Mouse (Mus musculus) heart, adult 18-20 months (tissue): ENCODE measurements around the gene Cdc25b. TPM values are rescaled to one million over a fixed set of nuclear protein-coding genes. Genes with fewer than 3 reads are reported as not detected.
A peak's percentile ranks its signal among the peaks of the same experiment; 100 is the strongest.

Experiments used
- DNase-seq, 2 experiments: peaks; one replicate each; pipeline ENCODE4 v3.0.0; 2021 to 2022; ENCODE audit warnings: mixed read lengths in 1 of 2
- long read RNA-seq, 2 experiments: library from polyadenylated mRNA; stranded (forward); transcript quantifications; one replicate each; pipeline ENCODE4 v2.0.0; 2021
- total RNA-seq, 2 experiments: library from RNA; stranded (reverse); gene quantifications; 2 replicates each; pipeline ENCODE4 v1.2.3; 2021

The Cdc25b gene
- 1 to 10 TPM; 2.9 to 5.9 TPM for total RNA-seq
- long read RNA-seq, experiment 1, partial matches to known transcripts, result 0 of 3 reads
- long read RNA-seq, experiment 1, other reads (novel, unspliced or antisense), result 2 of 3 reads
- long read RNA-seq, experiment 2, result 0 reads

DNA sequence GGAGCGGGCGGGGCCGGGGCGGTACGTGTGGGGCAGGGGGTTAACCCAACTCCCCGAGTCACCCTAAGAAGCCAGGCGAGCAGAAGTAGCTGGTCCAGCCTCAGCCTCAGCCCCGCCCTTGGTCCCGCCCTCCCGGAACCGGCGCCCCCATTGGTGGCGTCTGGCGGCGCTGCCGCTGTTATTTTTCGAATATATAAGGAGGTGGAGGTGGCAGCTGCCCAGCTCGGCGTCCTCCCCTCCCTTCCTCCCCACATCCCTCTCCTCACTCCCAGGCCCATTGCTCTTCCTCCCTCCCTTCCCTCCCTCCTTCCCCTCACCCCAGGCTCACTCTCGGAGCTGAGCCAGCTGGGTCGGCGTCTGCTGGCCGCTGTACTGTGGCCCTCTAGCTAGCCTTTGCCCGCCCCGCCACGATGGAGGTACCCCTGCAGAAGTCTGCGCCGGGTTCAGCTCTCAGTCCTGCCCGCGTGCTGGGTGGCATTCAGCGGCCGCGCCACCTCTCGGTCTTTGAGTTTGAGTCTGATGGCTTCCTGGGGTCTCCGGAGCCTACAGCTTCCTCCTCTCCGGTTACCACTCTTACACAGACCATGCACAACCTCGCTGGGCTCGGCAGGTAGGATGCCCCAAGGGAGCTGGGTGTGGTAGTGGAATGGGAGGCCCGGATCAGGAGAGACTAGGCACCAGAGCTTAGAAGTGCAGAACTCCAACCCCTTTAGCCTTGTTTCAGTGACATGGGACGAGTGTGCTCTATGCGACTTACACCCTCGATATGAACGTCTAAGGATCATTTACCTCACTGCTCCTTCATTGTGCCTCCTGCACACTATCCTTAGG lies at the start of gene Cdc25b, which contains the start of gene Spef1:
Gene Cdc25b (plus strand): TSS at position 179 of the 831 bp plus-strand sequence.
Gene Spef1 (minus strand): TSS at position 512 of the 831 bp plus-strand sequence.
- peak; percentile 91 for DNase-seq

GRCm38 (mm10) chr2:131138296-131138695 lies 48.5 kb upstream of the Cdc25b start:
- DNase-seq, result peak in 1 of 2 experiments; percentile 4

- DNase-seq, result no peak
Measured at GRCm38 (mm10) chr2:131138760-131139159, 48.0 kb upstream of the Cdc25b start.

DNA sequence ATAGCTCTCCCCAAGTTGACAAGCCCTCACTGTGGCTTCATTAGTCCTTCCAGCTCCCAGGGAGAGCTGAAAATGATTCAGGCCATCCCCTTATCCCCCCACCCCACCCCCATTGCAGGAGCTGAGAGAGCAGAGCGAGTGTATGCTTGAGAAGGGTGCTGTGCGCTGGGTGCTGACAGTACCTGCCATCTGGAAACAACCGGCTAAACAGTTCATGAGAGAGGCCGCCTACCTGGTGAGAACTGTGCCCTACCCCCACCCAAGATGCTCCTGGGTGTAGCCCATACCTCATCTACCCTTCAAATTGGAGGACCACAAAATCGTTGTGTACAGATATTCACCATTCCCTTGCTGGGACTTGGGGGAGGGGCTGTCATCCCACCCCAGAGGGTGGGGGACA lies 47.5 kb upstream of the Cdc25b start:
- peak in 1 of 2 experiments; percentile 7 for DNase-seq

DNA sequence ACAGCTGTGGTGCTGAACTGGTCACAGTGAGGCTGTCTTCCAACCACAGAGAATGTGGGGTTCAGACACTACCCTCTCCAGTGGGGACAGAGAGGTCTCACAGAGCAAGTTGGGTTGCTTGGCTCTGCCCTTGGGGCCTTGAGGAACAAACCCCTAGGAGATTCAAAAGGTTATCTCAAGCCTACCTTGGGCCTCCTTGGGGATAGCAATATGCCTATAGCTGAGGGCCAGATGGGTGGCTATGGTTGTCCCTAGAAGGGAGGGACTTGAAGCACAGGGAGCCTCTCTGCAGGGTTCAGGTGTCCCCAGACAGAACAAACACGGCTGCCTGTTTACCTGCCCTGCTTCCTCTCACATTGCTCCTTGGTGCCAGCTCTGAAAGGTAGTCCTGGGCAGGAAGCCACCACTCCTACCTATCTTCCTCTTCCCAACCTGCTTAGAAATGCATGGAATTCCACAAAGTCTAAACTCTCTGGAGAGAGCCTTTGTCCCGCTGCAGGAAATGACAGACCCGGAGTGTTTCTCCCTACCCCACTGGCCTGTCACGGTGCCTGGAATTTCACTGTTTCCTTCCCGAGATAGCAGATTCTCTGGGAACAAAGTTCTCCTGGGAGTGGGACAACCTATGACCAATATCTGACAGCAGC lies 46.7 kb upstream of the Cdc25b start:
- peak; percentile 56 to 83 for DNase-seq

GRCm38 (mm10) chr2:131140533-131140905 lies 46.2 kb upstream of the Cdc25b start:
- DNase-seq, result no peak

GRCm38 (mm10) chr2:131141336-131141986 lies 45.3 kb upstream of the Cdc25b start:
- DNase-seq, result peak in 1 of 2 experiments; percentile 7

GRCm38 (mm10) chr2:131142592-131142991 lies 44.2 kb upstream of the Cdc25b start:
- peak; percentile 87 to 88 for DNase-seq

DNA sequence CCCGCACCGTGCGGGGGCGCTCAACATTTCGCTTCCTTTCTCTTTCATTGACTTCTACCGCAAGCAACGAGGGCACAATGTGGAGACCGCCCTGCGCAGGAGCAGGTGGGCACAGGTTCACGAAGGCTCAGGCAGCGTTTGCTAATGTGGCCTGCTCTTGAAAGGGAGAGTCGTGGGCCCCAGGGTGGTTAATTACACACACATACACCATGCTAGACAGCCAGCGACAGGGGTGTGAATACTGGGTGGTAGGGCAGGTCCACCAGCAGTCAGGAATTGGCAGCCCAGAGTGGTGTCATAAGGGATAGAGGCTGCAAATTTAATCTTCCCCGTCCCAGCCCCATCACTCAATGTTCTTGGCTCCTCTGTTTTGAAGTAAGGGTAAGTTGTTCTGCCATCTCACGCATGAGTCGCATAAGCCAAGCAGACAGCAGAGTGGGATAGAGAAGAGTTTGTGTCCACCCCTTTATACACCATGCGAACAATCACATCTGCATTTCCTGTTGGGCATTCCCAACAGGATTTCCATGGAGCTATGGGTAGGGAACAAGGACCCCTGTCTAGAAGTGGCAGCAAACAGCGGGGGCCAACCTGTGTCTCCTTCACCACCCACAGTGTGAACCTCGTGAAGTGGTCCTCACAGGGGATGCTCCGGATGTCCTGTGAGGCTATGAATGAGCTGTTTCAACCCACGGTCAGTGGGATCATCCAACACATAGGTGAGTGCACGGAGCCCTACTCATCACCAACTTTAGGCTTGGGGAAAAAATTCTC lies 43.6 kb upstream of the Cdc25b start:
- DNase-seq, result peak in 1 of 2 experiments; percentile 10

- DNase-seq, result no peak
Measured at GRCm38 (mm10) chr2:131145121-131145520, 41.6 kb upstream of the Cdc25b start.

DNA sequence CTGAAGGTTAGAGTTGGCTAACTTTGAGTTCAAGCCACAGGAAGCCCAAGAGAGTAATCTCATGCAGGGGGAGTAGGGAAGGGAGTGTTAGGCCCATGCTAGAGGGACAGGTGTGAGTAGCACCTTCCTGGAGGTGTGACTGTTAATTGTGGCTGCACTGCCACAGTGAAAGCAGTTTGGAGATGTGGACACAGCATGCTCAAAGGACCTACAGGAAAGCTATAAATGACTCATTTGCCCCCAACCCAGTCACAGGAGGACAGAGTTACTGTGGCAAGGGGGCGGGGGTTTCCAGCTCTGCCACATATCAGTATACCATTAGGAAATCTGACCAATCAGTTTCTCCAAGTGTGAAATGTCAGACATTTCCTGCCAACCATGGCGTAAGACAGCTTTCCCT lies 41.2 kb upstream of the Cdc25b start:
- DNase-seq, result no peak

GRCm38 (mm10) chr2:131146193-131147042 lies 40.3 kb upstream of the Cdc25b start:
- DNase-seq, result no peak

DNA sequence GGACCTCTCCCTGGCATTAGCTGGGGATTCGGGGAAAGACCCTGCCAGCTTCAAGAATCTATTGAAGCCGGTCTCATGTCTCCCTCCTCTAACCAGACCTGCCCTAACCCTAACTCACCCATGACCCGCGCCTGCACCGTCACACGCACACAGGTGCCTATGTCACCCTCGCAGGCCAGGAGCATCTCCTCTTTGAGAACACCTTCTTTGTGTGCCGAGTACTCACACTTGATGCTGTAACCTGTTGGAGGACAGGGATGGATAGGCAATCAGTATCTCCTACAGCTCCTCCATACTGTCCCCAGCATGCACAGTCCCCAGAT lies 39.7 kb upstream of the Cdc25b start:
- DNase-seq, result peak in 1 of 2 experiments; percentile 12

- DNase-seq, result peak in 1 of 2 experiments; percentile 12
Measured at GRCm38 (mm10) chr2:131148353-131149253, 38.1 kb upstream of the Cdc25b start.

DNA sequence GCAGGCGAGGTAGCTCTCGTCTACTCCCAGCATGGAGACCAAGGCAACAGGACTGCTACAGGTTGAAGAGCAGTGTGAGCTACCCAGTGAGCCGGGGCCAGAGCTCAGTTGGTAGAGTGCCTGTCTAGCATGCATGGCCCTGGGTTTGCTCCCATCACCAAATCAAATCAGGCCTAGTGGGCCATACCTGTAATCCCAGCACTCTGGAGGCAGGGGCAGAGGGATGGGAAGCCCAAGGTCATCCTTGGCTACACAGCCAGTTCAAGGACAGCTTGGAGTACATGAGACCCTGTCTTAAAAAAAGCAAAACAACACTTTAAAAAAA lies 37.5 kb upstream of the Cdc25b start:
- no peak for DNase-seq

DNA sequence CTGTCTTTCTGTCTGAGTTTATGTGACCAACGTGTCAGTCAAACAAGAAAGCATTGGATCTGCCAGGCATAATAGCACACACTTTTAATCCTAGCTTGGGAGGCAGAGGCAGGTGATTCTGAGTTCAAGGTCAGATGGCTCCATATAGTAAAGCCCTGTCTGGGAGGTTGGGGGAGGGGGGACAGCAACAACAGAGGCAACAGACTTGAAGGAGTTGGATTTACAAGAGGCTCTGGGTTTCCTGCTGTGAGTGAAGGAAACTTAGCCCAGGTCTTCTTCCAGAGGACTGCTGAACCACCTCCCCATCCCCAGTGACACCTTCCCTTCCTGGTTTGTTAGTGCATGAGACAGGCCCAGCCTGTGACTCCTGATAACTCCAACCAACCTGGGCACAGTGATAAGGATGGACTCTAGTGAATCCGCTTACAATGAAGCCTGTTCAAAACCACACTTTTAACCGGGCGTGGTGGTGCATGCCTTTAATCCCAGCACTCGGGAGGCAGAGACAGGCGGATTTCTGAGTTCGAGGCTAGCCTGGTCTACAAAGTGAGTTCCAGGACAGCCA lies 34.5 kb upstream of the Cdc25b start:
- DNase-seq, result no peak

DNA sequence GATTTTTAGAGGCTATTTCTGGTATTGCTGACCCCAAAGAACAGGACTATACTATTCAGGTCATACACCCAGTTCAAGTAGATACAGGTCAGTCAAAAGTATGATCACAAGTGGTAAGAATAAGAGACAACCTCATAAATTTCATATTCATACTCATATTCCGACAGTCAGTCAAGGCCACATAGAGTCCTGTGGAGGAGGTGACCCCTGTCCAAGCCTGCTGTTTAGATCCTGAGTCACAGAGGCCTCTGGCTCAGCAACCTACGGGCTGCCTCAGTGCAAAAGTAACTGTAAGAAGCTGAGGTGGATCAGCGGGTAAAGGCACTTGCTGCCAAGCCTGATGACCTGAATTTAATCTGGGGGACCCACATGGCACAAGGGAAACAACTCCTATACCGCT lies 32.7 kb upstream of the Cdc25b start:
- no peak for DNase-seq

- DNase-seq, result no peak
Measured at GRCm38 (mm10) chr2:131156987-131157386, 29.8 kb upstream of the Cdc25b start.

DNA sequence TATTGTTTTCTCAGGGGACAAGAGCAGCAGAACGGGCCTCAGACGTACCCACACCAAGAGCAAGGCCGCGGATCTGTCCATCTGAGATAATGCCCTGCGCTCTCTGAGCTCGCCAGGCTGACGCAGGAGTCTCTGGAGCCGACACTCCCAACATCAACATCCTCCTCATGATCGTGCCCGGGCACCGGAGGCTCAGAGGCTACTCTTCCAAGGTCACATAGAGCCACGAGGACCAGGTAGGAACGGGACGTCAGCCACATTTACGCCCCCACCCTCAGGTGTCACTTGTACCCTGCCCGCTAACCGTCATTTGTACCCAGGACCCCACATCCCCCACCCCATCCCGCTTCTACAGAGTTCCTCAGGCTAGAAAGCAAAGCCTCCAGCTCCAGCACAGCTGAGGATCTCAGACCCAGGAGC lies 27.2 kb upstream of the Cdc25b start:
- no peak for DNase-seq
